Mouse (Mus musculus): ENCODE data around the gene 6030408B16Rik.
"Not testable (repeated sequence)": the region's sequence is repeated elsewhere in the genome, so short reads cannot be mapped to it uniquely, and the experiment has no call there.

6030408B16Rik gene

GRCm38 (mm10) chr15:101322640-101323039 is 29.6 kb downstream of the 6030408B16Rik start:
- no peak for DNase-seq

GRCm38 (mm10) chr15:101323511-101323910 is 30.5 kb downstream of the 6030408B16Rik start:
- no peak for DNase-seq

GRCm38 (mm10) chr15:101324409-101324808 is 31.4 kb downstream of the 6030408B16Rik start:
- not testable (repeated sequence) for DNase-seq

GRCm38 (mm10) chr15:101325991-101326534 is 33.1 kb downstream of the 6030408B16Rik start:
- DNase-seq, result no peak

GRCm38 (mm10) chr15:101327282-101327681 is 34.3 kb downstream of the 6030408B16Rik start:
- peak; percentile 41 to 45 for DNase-seq

GRCm38 (mm10) chr15:101328876-101329563 is 36.0 kb downstream of the 6030408B16Rik start:
- no peak for DNase-seq

- DNase-seq, result no peak
These were observed 36.5 kb downstream of the 6030408B16Rik start for GRCm38 (mm10) chr15:101329564-101329892.

- DNase-seq, result no peak
These were observed 38.1 kb downstream of the 6030408B16Rik start for GRCm38 (mm10) chr15:101331090-101331489.

GRCm38 (mm10) chr15:101332370-101332769 is 39.4 kb downstream of the 6030408B16Rik start:
- DNase-seq, result no peak

GRCm38 (mm10) chr15:101333165-101333564 is 40.2 kb downstream of the 6030408B16Rik start:
- DNase-seq, result no peak

GRCm38 (mm10) chr15:101333648-101334047 is 40.6 kb downstream of the 6030408B16Rik start:
- no peak for DNase-seq

- no peak for DNase-seq
These were observed 43.6 kb downstream of the 6030408B16Rik start for GRCm38 (mm10) chr15:101336474-101337174.

- DNase-seq, result no peak
These were observed 45.3 kb downstream of the 6030408B16Rik start for GRCm38 (mm10) chr15:101338359-101338758.

- DNase-seq, result peak; percentile 74 to 78
These were observed 46.5 kb downstream of the 6030408B16Rik start for GRCm38 (mm10) chr15:101339537-101339936.

- DNase-seq, result no peak
These were observed 48.9 kb downstream of the 6030408B16Rik start for GRCm38 (mm10) chr15:101341797-101342515.
